Mouse (Mus musculus) thymus, adult 2 months (tissue): ENCODE data around the gene Cdkl2.

Experiments used
- CTCF ChIP-seq: fragments of 200-500 bp; IDR thresholded peaks from 2 replicates; pipeline ENCODE4 v1.5.1; 2012; ENCODE audit warnings: mild to moderate bottlenecking, control low read depth, low read length, moderate library complexity, borderline replicate concordance; ENCODE audit not compliant: control insufficient read depth, poor library complexity, insufficient read depth; ENCODE audit errors: extremely low read depth
- POLR2A ChIP-seq: fragments of 200-500 bp; IDR thresholded peaks from 2 replicates; pipeline ENCODE4 v1.6.1; 2012; ENCODE audit warnings: mild to moderate bottlenecking, low read length, control low read depth, moderate library complexity; ENCODE audit not compliant: control insufficient read depth, poor library complexity, insufficient read depth; ENCODE audit errors: extremely low read depth

DNA sequence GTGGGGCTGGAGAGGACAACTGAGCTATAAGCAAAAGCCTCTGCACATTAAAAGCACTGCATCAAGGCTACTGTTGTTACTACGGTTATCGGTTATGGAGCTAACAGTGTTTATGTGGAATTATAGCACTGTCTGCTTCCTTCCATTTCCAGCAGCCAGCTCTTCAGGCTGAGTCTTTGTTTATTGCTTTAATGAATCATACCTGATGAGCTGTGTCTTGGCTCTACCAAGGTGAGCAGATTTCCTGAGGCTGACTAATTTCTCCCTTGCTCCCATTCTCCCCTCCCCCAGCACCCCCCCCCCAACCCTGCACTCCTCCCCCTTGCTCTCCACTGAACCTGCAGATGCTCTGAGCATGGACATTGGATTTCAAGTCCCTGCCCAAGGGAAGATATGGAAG lies 55.9 kb downstream of the Cdkl2 start:
- no peak for TF ChIP-seq CTCF
- TF ChIP-seq POLR2A = no peak
